Comparison of ENCODE assay signal across 11 mouse cellular contexts in the genomic region with DNA sequence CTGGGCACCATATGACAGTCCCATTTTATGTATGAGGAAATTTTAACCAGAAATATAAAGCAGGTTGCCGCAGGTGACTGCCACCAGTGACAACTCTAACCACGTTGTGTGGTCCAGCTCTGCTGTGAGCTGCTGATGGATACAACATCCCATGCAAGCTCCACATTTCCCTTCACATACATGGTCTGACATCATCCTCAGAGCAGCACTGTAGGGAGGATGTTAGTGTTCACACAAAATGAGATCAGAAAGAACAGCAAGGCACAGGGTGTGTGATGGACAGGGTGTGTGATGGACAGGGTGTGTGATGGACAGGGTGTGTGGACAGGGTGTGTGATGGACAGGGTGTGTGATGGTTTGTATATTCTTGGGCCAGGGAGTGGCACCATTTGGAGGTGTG. TPM values are rescaled to one million over a fixed set of nuclear protein-coding genes. Genes with fewer than 3 reads are reported as not detected.
"Had no signal": no experiment of that assay in that cellular context is flagged by ENCODE, and none has a peak within 500 bp of the region (broad histone marks: within the 10 kb centered on the region; RNA-seq: fewer than 3 reads in every experiment).

No protein-coding gene starts in this region.

- H3K36me3 ChIP-seq: kidney, embryonic 15.5 days; limb, embryonic 13.5 days; liver, embryonic 13.5 days; midbrain, embryonic 12.5 days; midbrain, embryonic 15.5 days; neural tube, embryonic 13.5 days had no signal

- H3K9me3 ChIP-seq: kidney, embryonic 15.5 days; limb, embryonic 13.5 days; liver, embryonic 13.5 days; midbrain, embryonic 12.5 days; midbrain, embryonic 15.5 days; neural tube, embryonic 13.5 days had no signal

- H3K9ac ChIP-seq: kidney, embryonic 15.5 days; limb, embryonic 13.5 days; liver, embryonic 13.5 days; midbrain, embryonic 12.5 days; midbrain, embryonic 15.5 days; neural tube, embryonic 13.5 days had no signal

- H3K27ac ChIP-seq: left cerebral cortex, adult 2 months; limb, embryonic 13.5 days; liver, embryonic 13.5 days; midbrain, embryonic 12.5 days; midbrain, embryonic 15.5 days; neural tube, embryonic 13.5 days had no signal

- DNase-seq: liver, embryonic 13.5 days; lung, postnatal 14 days; thymus, postnatal 25 days had no signal

- H3K4me1 ChIP-seq: limb, embryonic 13.5 days; liver, embryonic 13.5 days; midbrain, embryonic 12.5 days; midbrain, embryonic 15.5 days; neural tube, embryonic 13.5 days had no signal

- ATAC-seq: midbrain, embryonic 15.5 days had no signal

- H3K27me3 ChIP-seq: kidney, embryonic 15.5 days; limb, embryonic 13.5 days; midbrain, embryonic 12.5 days; midbrain, embryonic 15.5 days; neural tube, embryonic 13.5 days had no signal

- H3K4me2 ChIP-seq: kidney, embryonic 15.5 days; limb, embryonic 13.5 days; liver, embryonic 13.5 days; midbrain, embryonic 12.5 days; midbrain, embryonic 15.5 days; neural tube, embryonic 13.5 days had no signal

- H3K4me3 ChIP-seq: kidney, embryonic 15.5 days; left cerebral cortex, adult 2 months; limb, embryonic 13.5 days; liver, embryonic 13.5 days; midbrain, embryonic 12.5 days; midbrain, embryonic 15.5 days; myocyte; neural tube, embryonic 13.5 days had no signal

RNA-seq across cellular contexts. Expression of a gene that starts 24.9 kb away (rescaled TPM):
- total RNA-seq: neutrophil, adult 5-6 weeks had no signal
